Mouse (Mus musculus): ENCODE results near the gene Smim13. TPM values are rescaled to one million over a fixed set of nuclear protein-coding genes. Genes with fewer than 3 reads are reported as not detected.
"Not testable (repeated sequence)": the region's sequence is repeated elsewhere in the genome, so short reads cannot be mapped to it uniquely, and the experiment has no call there.

Gene Smim13
- total RNA-seq (2014; fragmentation: Nextera tagmentation): 13.7 and 14.0 TPM in 2 replicates
- total RNA-seq (2017): 12.1 and 14.8 TPM in 2 replicates

DNA sequence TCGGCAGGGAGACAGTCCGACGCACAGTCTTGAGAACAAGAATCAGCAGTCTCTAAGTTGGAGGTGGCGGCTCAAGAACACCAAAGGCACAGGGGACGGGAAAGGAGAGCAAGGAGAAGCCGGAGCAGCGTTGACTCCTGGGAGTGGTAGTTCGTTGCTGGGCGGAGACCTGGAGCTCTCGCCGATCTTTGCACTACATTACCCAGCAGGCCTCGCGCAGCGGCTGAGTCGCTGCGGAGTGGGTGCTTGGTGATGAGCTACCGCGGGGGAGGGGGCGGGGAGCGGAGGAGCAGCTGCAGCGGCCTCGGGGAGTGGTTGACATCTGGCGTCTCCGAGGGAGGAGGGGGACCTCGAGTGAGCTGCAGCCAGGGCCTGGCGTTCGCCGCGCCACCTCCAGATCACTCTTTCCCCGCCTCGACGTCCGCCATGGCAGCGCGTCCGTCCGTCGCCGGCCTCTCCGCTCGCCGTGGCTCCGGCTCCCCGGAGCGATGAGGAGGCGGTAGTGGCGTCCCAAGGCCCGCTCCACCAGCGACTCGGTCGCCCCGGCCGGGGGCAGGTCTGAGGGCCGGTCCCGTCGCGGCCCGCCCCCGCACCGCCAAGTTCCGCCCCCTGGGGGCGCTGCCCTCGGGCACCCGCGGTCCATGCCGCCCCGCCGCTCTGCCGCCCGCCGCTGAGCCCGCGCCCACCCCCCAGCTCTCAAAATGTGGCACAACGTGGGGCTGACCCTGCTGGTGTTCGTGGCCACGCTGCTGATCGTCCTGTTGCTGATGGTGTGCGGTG lies at the start of gene Smim13:
Gene Smim13 (plus strand): TSS at position 307 of the 780 bp plus-strand sequence.
- peak; percentile 96 for ATAC-seq (replicated peaks; ENCODE audit: poor library complexity, severe bottlenecking)

DNA sequence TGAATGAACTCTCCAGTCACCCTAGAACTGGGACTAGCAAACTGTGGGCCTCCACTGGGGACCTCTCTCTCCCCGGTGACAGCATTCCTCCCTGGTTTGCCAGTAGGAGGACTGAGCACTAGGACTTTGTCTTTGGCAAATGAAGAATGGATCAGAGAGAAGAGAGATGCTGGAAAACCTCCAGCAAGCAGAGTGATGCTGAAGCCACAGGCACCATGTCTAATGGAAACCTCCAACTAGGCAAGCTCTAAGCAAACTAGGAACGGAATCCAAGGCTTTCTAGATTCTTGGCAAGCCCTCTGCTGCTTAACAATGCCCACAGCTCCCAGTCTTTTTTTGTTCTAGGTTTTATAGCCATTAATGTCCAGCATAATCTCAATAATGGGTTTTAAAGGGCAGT lies 48.8 kb upstream of the Smim13 start:
- no peak for ATAC-seq (replicated peaks; ENCODE audit: poor library complexity, severe bottlenecking)

GRCm38 (mm10) chr13:41203289-41203688 lies 46.4 kb upstream of the Smim13 start:
- ATAC-seq (replicated peaks; ENCODE audit: poor library complexity, severe bottlenecking): no peak

- no peak for ATAC-seq (replicated peaks; ENCODE audit: poor library complexity, severe bottlenecking)
Measured at GRCm38 (mm10) chr13:41203691-41204090, 46.0 kb upstream of the Smim13 start.

DNA sequence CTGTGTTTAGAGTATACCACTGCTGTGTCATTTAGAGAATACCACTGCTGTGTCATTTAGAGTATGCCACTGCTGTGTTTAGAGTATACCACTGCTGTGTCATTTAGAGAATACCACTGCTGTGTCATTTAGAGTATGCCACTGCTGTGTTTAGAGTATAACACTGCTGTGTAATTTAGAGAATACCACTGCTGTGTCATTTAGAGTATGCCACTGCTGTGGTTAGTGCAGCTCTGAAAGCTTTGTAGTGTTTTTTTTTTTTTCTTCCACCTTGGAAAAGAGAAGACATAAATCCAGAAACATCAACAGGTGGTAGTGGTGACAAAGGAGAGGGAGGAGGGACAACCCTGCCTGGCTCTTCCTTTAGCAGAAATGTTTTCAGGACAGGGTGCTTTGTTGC lies 44.1 kb upstream of the Smim13 start:
- not testable (repeated sequence) for ATAC-seq (replicated peaks; ENCODE audit: poor library complexity, severe bottlenecking)

DNA sequence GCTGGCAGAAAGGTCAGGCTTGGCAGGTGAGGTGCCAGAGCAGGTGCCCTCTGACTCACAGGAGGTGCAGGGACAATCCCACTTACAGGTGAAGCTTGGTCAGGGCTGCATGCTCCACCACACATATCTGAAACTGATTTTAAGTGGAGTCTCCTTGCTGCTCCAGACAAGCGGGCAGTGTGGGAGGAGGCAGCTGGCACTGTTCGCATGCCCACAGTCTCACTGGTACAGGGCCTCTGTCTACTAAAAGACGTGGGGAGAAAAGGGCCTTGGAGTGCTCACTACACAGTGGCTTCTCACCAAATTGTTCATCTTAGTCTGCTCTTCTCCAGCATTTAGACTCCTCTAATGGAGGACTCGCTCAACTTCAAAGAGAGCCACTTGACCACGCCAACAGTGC lies 43.4 kb upstream of the Smim13 start:
- ATAC-seq (replicated peaks; ENCODE audit: poor library complexity, severe bottlenecking): no peak

DNA sequence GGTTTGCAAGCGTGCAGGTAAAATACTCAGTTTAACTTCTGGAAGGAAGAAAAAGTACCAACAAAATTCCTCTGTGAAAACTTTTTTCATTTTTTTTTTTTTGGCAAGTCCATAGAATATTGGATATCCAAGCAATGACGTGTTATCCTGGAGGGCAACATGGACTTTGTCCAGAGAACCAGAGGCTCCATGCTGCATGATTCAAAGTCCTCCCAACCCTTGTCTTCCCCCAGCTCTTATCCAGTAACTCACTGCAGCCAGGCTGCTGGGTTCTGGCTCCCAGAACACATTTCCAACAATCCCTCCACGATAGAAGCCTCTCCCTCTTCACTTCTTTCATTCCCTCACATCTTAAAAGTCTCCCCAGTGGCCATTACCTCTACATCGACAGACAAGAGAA lies 38.4 kb upstream of the Smim13 start:
- ATAC-seq (replicated peaks; ENCODE audit: poor library complexity, severe bottlenecking): no peak

DNA sequence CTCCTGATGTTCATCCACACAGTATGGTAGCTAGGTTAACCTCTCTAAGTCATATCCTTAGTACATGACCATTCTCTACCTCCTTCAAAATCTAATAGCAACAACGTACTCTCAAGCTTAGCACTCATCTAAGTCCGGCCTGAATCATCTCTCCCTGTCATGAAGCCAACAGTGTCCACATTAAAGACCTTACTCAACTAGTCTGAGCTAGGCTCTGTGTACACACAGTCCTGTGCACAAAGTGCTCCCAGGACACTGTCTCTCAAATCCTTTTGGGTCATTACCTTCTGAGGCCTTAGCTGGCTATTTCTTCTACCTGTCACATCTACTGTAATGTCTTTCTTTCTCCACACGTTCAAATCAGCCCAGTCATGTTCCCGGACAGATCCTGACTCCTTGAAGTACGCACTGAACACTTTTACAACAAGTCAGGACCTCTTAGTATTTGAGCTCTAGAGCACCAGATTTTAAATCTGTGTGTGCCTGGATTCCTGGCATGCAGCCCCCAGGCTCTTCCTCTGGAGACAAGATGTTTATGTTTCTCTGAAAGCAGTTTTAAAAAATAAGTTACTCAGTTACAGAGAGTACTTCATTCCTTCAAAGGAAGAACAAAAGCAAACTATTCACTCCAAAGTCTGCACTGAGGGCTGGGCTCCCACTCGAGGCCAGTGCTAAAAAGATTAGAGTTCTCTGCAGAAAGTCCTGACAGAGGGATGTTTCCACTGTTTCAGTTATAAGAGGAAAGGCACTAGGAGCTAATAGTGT lies 36.9 kb upstream of the Smim13 start:
- no peak for ATAC-seq (replicated peaks; ENCODE audit: poor library complexity, severe bottlenecking)

DNA sequence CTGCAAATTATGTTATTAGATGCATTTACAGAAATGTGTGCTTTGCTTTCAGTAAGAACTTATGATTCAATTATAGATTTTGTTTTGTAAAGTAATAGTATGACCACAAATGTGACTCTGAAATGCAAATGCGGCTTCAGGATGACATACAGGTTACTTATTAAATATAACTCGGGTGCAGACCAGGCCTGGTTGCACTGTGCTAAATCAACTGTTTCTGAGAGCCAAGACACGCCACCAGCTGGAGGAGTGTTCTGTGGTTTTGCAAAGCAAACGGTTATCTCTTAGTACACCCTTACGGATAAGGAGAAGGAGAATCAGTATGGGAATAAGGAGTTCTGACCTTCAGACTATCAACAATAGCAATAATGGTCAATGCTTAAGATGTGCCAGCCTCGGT lies 34.0 kb upstream of the Smim13 start:
- ATAC-seq (replicated peaks; ENCODE audit: poor library complexity, severe bottlenecking): no peak

DNA sequence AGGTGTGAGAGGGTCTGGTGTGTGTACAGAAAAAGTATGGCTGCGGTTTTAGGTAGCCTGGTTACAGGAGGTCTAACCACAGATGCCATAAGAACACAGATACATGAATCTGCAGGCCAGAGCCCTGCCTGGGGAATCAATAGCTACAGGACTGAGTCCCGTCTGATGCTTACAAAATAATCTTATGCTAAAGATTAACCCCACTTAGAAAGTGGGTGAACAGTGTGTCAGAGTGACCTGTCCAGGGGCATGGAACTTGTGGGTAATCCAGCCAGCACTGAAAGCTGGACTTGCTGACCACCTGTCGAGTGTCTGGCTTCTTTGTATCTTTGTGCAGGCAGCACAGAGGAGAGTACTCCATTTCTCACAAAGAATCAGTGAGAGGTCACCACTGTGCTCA lies 33.4 kb upstream of the Smim13 start:
- ATAC-seq (replicated peaks; ENCODE audit: poor library complexity, severe bottlenecking): no peak

- ATAC-seq (replicated peaks; ENCODE audit: poor library complexity, severe bottlenecking): no peak
Measured at GRCm38 (mm10) chr13:41219056-41219455, 30.6 kb upstream of the Smim13 start.

DNA sequence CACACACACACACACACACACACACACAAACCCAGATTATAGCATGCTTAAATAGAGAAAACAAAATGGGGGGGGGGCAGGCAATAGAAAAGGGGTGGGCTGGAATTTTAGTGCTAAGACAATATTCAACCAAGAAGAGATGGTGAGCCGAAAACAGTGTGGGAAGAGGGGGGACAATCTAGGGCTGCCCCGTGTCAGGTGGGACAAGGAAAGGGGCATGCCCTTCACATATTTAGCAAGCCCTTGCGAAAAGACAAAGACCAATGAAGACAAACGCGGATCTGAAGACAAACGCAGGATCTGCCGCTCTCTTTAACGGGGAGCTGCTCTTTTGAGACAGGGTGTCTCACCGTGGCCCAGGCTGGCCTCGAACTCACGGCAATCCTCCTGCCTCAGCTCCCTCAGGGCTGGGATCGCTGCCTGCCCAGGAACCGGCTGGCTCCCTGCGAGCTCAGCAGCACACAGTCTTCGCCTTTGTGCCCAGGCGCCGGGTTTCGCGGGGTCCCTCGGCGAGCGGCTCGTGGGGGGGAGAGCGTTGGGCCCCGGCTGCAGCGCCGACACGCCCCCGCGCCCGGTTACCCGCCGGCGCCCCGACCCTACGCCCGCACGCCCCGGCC lies 29.8 kb upstream of the Smim13 start:
- ATAC-seq (replicated peaks; ENCODE audit: poor library complexity, severe bottlenecking): no peak

- ATAC-seq (replicated peaks; ENCODE audit: poor library complexity, severe bottlenecking): peak; percentile 93
Measured at GRCm38 (mm10) chr13:41220304-41220834, 29.3 kb upstream of the Smim13 start, which contains the start of gene Elovl2. Gene Elovl2 (minus strand): TSS chr13:41220405.

GRCm38 (mm10) chr13:41226513-41226912 lies 23.1 kb upstream of the Smim13 start:
- ATAC-seq (replicated peaks; ENCODE audit: poor library complexity, severe bottlenecking): no peak

DNA sequence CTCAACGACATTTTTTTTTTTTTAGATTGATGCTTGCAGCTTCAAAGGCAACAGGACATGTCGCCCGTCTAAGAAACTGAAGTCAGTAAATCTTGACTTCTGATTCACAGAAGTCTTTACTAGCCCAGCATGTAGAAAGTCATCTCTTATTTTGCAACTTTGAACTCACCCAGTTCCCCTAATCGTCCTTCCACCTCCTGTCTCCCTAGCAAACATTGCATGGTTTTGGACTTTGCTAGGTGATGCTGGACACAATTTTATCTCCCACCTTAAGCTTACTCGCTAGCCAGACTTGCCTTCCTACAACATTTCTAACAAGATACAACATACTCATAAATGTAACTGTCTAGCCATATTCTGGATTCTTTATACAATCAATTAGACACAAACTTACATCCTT lies 21.6 kb upstream of the Smim13 start:
- ATAC-seq (replicated peaks; ENCODE audit: poor library complexity, severe bottlenecking): no peak

- ATAC-seq (replicated peaks; ENCODE audit: poor library complexity, severe bottlenecking): peak; percentile 99
Measured at GRCm38 (mm10) chr13:41230256-41230655, 19.4 kb upstream of the Smim13 start.

GRCm38 (mm10) chr13:41231389-41231983 lies 18.2 kb upstream of the Smim13 start:
- no peak for ATAC-seq (replicated peaks; ENCODE audit: poor library complexity, severe bottlenecking)

- no peak for ATAC-seq (replicated peaks; ENCODE audit: poor library complexity, severe bottlenecking)
Measured at GRCm38 (mm10) chr13:41232209-41232608, 17.4 kb upstream of the Smim13 start.

GRCm38 (mm10) chr13:41233241-41233640 lies 16.4 kb upstream of the Smim13 start:
- no peak for ATAC-seq (replicated peaks; ENCODE audit: poor library complexity, severe bottlenecking)

DNA sequence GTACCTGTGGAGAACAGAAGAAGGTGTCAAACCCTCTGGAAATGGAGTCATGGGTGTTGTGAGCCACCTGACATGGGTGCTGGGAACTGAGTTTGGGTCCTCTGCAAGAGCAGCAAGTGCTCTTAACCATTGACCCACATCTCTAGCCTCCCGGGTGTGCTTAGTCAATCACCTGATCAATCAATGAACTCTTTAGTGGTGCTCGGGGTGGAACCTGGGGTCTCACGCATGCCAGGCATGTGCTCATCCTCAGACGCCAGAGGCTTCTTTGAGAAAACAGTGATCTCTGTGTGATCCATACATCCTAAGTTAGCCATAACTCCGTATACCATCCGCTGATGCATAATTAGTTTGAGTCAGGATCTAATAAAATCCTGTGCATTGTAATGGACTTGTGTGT lies 14.5 kb upstream of the Smim13 start:
- ATAC-seq (replicated peaks; ENCODE audit: poor library complexity, severe bottlenecking): no peak
